Mouse (Mus musculus) thymus, adult 2 months (tissue): ENCODE results near the gene Dscam. TPM values are rescaled to one million over a fixed set of nuclear protein-coding genes. Genes with fewer than 3 reads are reported as not detected.

Experiments
- DNase-seq: peaks from one replicate; pipeline ENCODE4 v3.0.0; 2021
- H3K27ac ChIP-seq: fragments of 200-500 bp; 2 replicates; pipeline ENCODE4 v1.5.1; 2012; ENCODE audit warnings: low read length, control low read depth; ENCODE audit not compliant: control insufficient read depth, insufficient read depth
- H3K27me3 ChIP-seq: fragments of 200-500 bp; 2 replicates; pipeline ENCODE4 v1.6.1; 2012; ENCODE audit warnings: mild to moderate bottlenecking, low read length, moderate library complexity, mixed read lengths; ENCODE audit not compliant: control insufficient read depth, insufficient read depth
- H3K36me3 ChIP-seq: fragments of 200-500 bp; 2 replicates; pipeline ENCODE4 v1.6.1; 2012; ENCODE audit warnings: mild to moderate bottlenecking, low read length, moderate library complexity; ENCODE audit not compliant: control insufficient read depth, insufficient read depth
- H3K4me1 ChIP-seq: fragments of 200-500 bp; replicated peaks from 2 replicates; pipeline ENCODE4 v1.6.1; 2012; ENCODE audit warnings: low read length; ENCODE audit not compliant: control insufficient read depth, insufficient read depth
- H3K4me3 ChIP-seq: fragments of 200-500 bp; 2 replicates; pipeline ENCODE4 v1.5.1; 2012; ENCODE audit warnings: mild to moderate bottlenecking, low read length, control low read depth, moderate library complexity; ENCODE audit not compliant: control insufficient read depth, insufficient read depth
- CTCF ChIP-seq: fragments of 200-500 bp; IDR thresholded peaks from 2 replicates; pipeline ENCODE4 v1.5.1; 2012; ENCODE audit warnings: mild to moderate bottlenecking, control low read depth, low read length, moderate library complexity, borderline replicate concordance; ENCODE audit not compliant: control insufficient read depth, poor library complexity, insufficient read depth; ENCODE audit errors: extremely low read depth
- POLR2A ChIP-seq: fragments of 200-500 bp; IDR thresholded peaks from 2 replicates; pipeline ENCODE4 v1.6.1; 2012; ENCODE audit warnings: mild to moderate bottlenecking, low read length, control low read depth, moderate library complexity; ENCODE audit not compliant: control insufficient read depth, poor library complexity, insufficient read depth; ENCODE audit errors: extremely low read depth
- WGBS: fragments of 180-500 bp; shearing (Covaris S2); methylation state at CpG from one replicate; pipeline ENCODE4 v1.1.7; 2018; 5-methylcytosine and 5-hydroxymethylcytosine counted together
- polyA plus RNA-seq: library from polyadenylated mRNA; depleted of rRNA; stranded (reverse); fragments of >200 nt; gene quantifications from 2 replicates; pipeline ENCODE4 v1.2.3, GENCODE M21; 2012

Gene Dscam
- polyA plus RNA-seq, 1 experiment = 0.28 TPM

GRCm38 (mm10) chr16:96971768-96972167, 198.8 kb downstream of the Dscam start:
- Histone ChIP-seq H3K27ac (no peak overlapping the region), H3K27me3 (no peaks in the 10 kb centered on the region), H3K36me3 (no peaks in the 10 kb centered on the region), H3K4me1 (no peaks in the 10 kb centered on the region), H3K4me3 (no peak overlapping the region)
- TF ChIP-seq POLR2A (no peak), CTCF (no peak)
- no peak for DNase-seq
- 90% methylated on average over 4 of the region's 4 CpGs for WGBS

GRCm38 (mm10) chr16:96970412-96970811, 200.1 kb downstream of the Dscam start:
- no peaks in the 10 kb centered on the region for H3K27me3 ChIP-seq
- WGBS = 97% methylated on average over 2 of the region's 2 CpGs
- no peaks in the 10 kb centered on the region for H3K4me1 ChIP-seq
- no peak overlapping the region for H3K27ac ChIP-seq
- no peak overlapping the region for H3K4me3 ChIP-seq
- no peak for DNase-seq
- TF ChIP-seq POLR2A (no peak), CTCF (no peak)
- no peaks in the 10 kb centered on the region for H3K36me3 ChIP-seq

- no peaks in the 10 kb centered on the region for H3K4me1 ChIP-seq
- TF ChIP-seq CTCF = no peak
- no peak for TF ChIP-seq POLR2A
- H3K27me3 ChIP-seq = no peaks in the 10 kb centered on the region
- DNase-seq = no peak
- WGBS = 79% methylated on average over 2 of the region's 2 CpGs
- no peak overlapping the region for H3K4me3 ChIP-seq
- no peak overlapping the region for H3K27ac ChIP-seq
- no peaks in the 10 kb centered on the region for H3K36me3 ChIP-seq
These were observed 200.9 kb downstream of the Dscam start for GRCm38 (mm10) chr16:96969643-96970042.

- TF ChIP-seq POLR2A (no peak), CTCF (no peak)
- 43% methylated on average over 2 of the region's 2 CpGs for WGBS
- Histone ChIP-seq H3K4me1 (no peaks in the 10 kb centered on the region), H3K4me3 (no peak overlapping the region), H3K36me3 (no peaks in the 10 kb centered on the region), H3K27ac (no peak overlapping the region), H3K27me3 (no peaks in the 10 kb centered on the region)
- no peak for DNase-seq
These were observed 201.6 kb downstream of the Dscam start for GRCm38 (mm10) chr16:96968885-96969480.

GRCm38 (mm10) chr16:96959695-96960094, 210.9 kb downstream of the Dscam start:
- Histone ChIP-seq H3K4me1 (no peaks in the 10 kb centered on the region), H3K4me3 (no peak overlapping the region), H3K36me3 (no peaks in the 10 kb centered on the region), H3K27ac (no peak overlapping the region), H3K27me3 (no peaks in the 10 kb centered on the region)
- 89% methylated on average over 3 of the region's 3 CpGs for WGBS
- DNase-seq = no peak
- TF ChIP-seq POLR2A (no peak), CTCF (no peak)

GRCm38 (mm10) chr16:96945468-96946302, 224.9 kb downstream of the Dscam start:
- TF ChIP-seq CTCF = no peak
- TF ChIP-seq POLR2A = no peak
- H3K4me3 ChIP-seq = no peak overlapping the region
- no peak for DNase-seq
- H3K4me1 ChIP-seq = no peaks in the 10 kb centered on the region
- H3K27ac ChIP-seq = no peak overlapping the region
- no peaks in the 10 kb centered on the region for H3K36me3 ChIP-seq
- WGBS = 86% methylated on average over 11 of the region's 11 CpGs
- H3K27me3 ChIP-seq = no peaks in the 10 kb centered on the region

GRCm38 (mm10) chr16:96943648-96944047, 226.9 kb downstream of the Dscam start:
- 95% methylated on average over 2 of the region's 2 CpGs for WGBS
- Histone ChIP-seq H3K4me3 (no peak overlapping the region), H3K36me3 (no peaks in the 10 kb centered on the region), H3K27ac (no peak overlapping the region), H3K4me1 (no peaks in the 10 kb centered on the region), H3K27me3 (no peaks in the 10 kb centered on the region)
- no peak for TF ChIP-seq CTCF
- TF ChIP-seq POLR2A = no peak
- DNase-seq = no peak
